Mouse (Mus musculus): ENCODE results near the gene Pdgfc.

DNA sequence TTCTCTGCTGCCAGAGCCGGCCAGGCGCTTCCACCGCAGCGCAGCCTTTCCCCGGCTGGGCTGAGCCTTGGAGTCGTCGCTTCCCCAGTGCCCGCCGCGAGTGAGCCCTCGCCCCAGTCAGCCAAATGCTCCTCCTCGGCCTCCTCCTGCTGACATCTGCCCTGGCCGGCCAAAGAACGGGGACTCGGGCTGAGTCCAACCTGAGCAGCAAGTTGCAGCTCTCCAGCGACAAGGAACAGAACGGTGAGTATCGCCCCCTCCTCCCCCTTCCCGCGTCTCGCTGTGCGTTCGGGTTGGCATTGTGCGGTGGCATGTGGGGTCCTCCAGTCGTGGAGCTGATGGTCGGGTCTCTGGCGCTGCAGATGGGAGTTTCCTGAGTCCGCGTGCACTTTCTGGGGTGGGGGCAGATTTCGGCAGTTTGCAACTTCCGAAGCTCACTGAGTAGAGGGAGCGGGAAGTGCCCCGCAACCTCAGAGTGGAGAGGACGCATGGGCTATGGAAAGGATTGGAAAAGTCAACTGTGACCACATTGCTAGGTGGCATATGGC lies 1.2 kb downstream of the Pdgfc start:
- no peak for TF ChIP-seq CTCF (conservative IDR thresholded peaks at IDR 0.05; ENCODE audit: low read length)
- TF ChIP-seq NANOG (IDR thresholded peaks at IDR 0.05; ENCODE audit: borderline replicate concordance, low read length), result no peak

All from E14TG2a.4 (cell line).